Mouse (Mus musculus) adipocyte (in vitro differentiated cells): ENCODE results near the gene Olfr96.
A peak's percentile ranks its signal among the peaks of the same experiment; 100 is the strongest.

Source experiments
- DNase-seq: peaks from one replicate; pipeline ENCODE4 v3.0.0-alpha.2; 2016; ENCODE audit warnings: low spot score

The Olfr96 gene

GRCm38 (mm10) chr17:37270702-37271092, 50.8 kb downstream of the Olfr96 start:
- DNase-seq = peak; percentile 74

DNA sequence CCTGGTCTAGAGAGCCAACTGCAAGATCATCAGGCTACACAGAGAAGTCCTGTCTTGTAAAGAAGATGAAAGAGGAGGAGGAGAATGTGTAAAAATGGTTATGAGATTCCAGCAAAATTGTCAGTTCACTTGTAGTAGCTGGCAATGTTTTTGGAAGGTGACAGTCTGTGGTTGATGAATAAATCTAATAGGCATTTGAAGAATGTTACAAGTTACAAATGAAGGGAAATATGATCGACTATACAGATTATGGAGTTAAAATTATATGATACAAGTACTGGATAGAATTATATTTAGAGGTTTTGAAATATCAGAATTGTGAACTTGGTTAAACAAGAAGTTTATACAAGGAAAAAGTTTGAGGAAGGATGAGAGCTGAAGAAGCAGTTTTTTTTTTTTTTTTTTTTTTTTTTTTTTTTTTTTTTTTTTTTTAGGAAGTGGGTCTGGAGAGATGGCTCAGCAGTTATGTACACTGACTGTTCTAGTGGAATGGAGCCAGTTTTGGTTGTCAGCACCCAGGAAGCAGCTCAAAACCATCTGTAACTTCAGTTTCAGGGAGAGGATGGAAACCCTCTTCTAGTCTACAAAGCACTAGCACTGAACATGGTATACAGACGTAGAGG, 55.8 kb downstream of the Olfr96 start:
- DNase-seq = no peak
